Mouse (Mus musculus) heart, adult 8-10 months (tissue): Measurements from ENCODE around the gene Acsl1. TPM values are rescaled to one million over a fixed set of nuclear protein-coding genes. Genes with fewer than 3 reads are reported as not detected.
"Not testable (repeated sequence)": the region's sequence is repeated elsewhere in the genome, so short reads cannot be mapped to it uniquely, and the experiment has no call there.

Source experiments
- DNase-seq: peaks from one replicate; pipeline ENCODE4 v3.0.0; 2022; ENCODE audit warnings: low spot score
- total RNA-seq, 4 experiments: library from RNA; stranded (reverse); gene quantifications; 2 replicates each; pipeline ENCODE4 v1.2.4; 2022

The Acsl1 gene
- total RNA-seq, 4 experiments from 2014 or later: 930 to 978 (median 952) TPM

DNA sequence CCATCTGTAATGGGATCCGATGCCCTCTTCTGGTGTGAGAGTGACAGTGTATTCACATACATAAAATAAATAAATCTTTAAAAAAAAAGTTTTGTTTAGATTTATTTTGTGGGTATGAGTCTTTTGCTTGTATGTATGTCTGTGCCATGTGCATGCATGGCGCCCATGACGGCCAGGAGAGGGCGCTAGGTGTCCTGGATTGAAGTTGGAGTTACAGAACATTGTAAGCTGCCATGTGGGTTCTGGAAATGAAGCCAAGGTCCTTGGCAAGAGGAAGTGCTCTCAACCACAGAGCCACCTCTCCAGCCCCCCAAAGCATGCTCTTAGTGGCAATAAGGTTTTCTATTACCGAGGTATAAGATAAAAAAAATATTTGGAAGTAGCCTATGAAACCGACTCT, 88.6 kb downstream of the Acsl1 start:
- DNase-seq: no peak

DNA sequence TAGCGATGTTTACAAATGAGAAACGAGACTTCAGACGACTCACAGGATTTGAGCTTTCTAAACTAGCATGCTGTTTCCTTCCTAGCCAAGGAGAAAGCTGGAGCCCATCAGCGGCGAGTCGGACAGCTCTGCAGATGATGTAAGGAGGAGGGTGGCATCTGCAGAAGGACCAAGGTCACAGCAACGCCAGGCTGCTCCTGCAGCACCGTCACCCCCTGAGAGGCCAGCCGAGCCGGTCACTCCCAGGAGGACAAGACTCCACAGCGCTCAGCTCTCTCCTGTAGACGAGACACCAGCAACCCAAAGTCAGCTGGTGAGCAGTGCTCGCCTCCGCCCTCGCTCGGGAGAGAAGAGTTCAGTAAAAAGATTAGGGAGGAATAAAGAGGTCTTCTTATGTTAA, 91.5 kb downstream of the Acsl1 start:
- no peak for DNase-seq

DNA sequence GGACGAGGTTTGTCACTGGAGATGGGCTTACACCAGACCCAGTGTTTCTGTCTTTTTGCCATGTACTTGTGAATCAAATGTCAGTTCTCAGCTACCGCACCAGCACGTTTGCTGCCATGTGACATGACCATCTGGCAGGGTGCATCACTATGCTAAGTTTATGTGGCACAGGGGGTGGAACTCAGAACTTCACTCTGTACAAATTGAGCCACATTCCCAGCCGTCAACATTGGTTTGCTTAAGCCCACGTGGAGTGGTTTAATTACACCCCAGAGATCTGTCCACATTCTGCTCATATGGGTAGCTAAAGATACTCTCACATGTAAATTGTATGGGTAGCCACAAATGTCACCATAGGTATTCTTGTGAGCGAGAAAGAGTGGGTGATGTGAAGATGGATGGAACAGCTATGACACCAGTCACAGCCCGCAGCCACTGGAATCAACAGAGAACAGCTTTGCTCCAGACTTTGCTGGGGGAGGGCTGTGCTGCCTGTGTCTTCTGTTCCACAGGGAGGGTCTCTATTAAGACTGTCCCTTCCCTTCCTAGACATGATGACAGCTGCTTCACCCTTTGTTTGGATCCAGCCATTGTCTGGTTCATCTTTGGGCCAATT, 96.2 kb downstream of the Acsl1 start:
- no peak for DNase-seq

DNA sequence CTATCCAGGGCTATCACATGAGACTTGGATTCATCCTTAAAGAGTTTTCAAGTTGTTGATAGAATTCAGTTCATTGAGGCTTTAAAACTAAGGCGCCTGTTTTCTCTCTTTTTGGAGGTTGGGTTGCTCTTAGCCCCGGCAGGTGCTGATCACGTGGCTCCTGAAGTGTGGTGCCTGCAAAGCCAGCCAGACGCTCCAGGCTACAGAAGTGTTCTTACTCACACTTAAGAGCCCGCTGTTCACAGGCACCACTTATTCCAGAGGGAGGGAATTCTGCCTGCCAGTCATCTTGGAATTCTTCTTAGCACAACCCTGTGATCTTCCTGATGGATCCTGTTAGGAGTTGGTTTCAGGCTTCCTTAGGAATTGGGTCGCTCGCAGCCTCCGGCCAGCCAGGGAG, 97.1 kb downstream of the Acsl1 start:
- DNase-seq: no peak

DNA sequence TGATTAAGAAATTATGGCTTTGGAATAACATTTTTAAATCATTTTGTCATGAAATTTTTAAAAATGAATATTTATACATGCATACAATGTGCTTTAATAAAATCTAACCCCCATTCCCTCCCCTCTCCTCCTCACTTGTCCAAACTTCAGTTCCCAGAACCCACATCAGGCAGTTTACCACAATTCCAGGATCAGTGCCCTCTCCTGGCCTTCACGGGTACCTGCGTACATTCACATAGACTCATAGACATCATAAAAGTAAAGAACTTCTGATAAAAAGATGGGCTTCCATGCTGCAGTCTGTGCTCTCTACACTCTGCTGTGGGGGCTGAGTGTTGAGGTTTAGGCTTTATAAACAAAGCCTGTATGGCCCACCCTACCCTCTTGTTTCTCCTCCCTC, 98.1 kb downstream of the Acsl1 start:
- no peak for DNase-seq

DNA sequence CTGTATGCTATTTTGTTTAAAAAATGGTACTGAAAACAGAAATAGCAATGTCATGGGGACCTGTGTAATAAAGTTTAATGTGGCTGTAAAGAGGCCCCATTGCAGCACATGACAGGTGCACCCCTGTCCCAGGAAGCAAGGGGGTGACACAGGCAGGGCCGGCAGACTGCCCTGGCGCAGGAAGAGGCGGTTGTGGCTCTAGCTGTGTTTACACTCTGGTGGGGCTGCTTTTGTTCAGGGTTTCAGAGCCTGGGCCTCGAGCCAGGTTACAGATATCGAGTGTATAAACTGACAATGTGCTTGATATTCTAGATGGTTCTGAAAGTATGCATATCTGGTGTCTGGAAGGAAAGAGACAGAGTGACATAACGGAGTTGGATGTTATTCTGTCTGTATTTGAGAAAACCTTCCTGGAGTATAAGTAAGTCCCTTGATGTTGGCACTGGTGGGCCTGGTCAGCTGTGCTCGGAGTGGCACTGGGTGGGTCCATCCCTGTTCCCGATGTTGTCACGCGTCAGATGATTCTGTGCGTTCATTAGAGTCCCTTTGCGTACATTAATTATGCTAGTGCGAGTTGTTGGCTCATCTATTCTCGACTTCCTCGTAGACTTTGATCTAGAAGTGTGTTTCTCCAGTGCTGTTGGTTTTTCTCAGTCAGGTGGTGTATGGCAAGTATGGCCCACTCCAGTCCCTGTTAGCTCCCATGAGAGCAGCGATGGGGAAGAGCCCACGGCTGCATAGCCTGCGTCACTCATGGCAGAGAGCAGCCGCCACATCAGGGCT, 99.0 kb downstream of the Acsl1 start:
- no peak for DNase-seq

DNA sequence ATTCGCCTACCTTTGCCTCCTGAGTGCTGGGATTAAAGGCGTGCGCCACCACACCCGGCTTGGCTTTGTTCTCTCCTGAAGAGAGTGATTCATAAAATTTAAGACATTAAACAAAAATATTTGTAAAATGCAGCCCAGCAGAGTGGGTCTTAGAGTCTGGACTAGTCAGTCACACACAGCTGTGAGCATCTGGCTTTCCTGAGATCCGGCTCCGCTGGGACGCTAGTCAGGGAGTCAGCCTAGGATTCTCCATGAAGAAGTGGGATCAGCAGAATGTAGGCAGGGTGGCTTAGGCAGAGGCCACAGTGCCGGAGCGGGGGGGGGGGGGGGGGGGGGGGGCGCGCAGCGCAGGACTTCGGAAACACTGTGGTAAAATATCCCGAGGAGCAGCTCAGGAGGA, 99.8 kb downstream of the Acsl1 start:
- DNase-seq: peak; percentile 11

DNA sequence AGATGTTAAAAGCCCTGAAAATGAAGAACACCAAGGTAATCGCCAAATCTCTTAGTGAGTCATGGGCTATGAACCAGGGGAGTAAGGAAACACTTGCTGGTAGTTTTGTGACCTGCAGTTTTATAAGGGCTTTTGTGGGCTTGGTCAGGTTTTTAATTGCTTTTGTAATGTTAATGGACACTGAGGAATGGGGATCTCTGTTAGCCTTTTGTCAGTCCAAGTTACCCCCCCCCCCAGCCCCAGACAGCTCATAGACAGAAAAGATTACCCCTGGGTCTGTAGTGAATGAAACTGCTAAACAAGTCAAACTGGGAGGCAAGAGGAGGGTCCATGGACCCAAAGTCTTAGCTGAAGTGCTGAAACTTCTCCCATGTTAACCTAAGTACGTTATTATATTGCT, 102.6 kb downstream of the Acsl1 start:
- DNase-seq: no peak

DNA sequence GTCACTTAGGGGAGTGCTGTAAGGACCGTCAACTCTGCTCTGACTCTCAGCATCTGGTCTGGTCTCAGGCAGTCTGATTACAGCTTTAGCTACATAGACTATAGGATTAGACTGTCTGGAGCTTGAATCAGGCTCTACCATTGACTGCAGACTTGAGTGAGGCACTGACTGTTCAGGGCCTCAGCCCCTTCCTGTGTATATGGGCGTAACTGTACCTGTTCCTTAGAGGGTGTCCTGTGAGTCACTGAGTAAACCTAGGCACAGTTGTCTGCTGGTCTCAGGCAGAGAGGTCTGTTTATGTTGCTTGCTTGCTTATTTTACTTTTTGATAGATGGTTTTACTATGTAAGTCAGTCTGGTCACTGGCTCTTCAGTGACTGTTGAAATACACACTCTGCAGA, 103.1 kb downstream of the Acsl1 start:
- DNase-seq: no peak

DNA sequence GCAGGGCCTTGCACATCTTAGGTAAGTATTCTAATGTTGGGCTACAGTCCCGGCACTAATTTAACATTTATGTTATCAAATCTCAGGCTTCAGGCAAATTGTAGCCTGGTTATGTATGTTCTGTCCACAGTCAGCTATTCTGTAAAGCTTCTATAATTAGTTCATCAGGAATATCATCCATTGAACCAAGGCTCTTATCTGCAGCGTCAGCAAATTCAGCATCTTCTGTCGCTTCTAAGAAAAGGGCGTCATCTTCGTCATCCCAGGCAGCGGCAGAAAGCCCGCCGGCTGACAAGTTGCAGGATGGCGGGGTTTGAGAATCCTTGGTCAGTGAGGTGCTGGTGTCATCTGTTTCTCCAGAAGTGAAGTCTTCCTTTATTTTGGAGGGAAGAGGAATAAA, 108.0 kb downstream of the Acsl1 start:
- no peak for DNase-seq

DNA sequence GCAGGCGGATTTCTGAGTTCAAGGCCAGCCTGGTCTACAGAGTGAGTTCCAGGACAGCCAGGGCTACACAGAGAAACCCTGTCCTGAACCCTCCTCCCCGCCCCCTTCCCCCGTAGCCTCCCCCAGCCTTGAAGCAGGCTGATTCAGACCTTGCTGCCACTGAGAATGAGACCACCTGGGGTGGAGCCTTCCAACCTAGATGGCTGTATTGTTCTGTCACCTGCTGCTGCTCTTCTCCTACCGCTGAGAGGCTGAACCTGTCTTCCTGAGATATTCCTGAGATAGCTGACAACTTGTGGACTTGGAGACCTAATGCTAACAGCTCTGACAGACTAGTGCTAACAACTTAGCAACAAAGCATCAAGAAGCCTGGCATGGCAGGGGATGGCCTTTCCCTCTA, 113.5 kb downstream of the Acsl1 start:
- not testable (repeated sequence) for DNase-seq

DNA sequence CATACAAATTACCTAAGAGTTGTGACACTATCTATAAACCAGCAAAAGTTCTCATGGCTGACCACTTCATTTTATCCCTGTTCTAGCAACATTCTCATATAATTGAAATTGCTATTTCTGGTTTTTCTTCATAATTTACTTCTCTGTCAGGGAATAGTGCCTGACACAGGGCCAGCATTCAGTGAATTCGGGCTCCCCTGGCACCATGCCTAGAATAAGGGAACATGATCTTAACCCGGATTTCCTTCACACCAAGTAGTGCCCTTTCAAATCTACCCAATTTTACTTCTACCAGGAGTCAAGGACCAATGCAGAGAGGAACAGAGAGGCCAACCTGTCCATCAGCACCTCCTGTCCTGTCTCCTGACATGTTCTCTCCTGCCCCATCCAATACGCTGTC, 114.7 kb downstream of the Acsl1 start:
- DNase-seq: no peak

Other genes starting within 250 kb of the Acsl1 start
- gene Helt, start 176.4 kb upstream of the Acsl1 start, total RNA-seq: 1 to 10 TPM in 3 of 4 experiments, under 1 TPM in 1; 0.92 to 4.2 (median 3.3) TPM
- gene Cenpu, start 81.0 kb downstream of the Acsl1 start, total RNA-seq: 1 to 10 TPM in 2 of 4 experiments, under 1 TPM in 2; 0.65 to 1.1 (median 0.96) TPM
- 1 to 10 TPM; 1.4 to 2.0 (median 1.7) TPM for gene Primpol, start 146.2 kb downstream of the Acsl1 start, total RNA-seq
- 1 to 10 TPM; 1.8 to 3.7 (median 2.3) TPM for gene Casp3, start 146.3 kb downstream of the Acsl1 start, total RNA-seq